Mouse (Mus musculus): Measurements from ENCODE around the gene Pkp4. TPM values are rescaled to one million over a fixed set of nuclear protein-coding genes. Genes with fewer than 3 reads are reported as not detected.

The Pkp4 gene
- polyA plus RNA-seq, 1 experiment: 203 TPM

DNA sequence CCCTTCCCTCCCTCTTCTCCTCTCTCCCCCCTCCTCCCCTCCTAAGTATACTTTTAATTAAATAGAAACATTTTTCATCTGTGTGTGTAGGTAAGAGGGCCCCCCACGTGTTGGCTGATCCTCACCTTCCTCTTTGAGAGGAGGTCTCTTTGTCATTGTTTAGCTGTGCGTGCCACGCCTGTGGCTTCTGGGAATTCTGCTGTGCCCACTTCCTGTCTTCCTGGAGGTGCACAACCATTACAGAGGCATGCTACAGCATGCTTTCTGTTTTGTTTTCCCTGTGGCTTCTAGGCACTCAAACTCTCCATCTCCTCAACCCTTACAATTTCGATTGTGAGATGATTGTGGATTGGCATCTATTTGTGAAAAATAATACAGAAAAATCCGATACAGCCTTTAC is 10.9 kb downstream of the Pkp4 start:
- H3K27ac ChIP-seq (ENCODE audit: insufficient read depth, low read length): no peak overlapping the region
- 68% methylated on average over 5 of the region's 5 CpGs for WGBS

DNA sequence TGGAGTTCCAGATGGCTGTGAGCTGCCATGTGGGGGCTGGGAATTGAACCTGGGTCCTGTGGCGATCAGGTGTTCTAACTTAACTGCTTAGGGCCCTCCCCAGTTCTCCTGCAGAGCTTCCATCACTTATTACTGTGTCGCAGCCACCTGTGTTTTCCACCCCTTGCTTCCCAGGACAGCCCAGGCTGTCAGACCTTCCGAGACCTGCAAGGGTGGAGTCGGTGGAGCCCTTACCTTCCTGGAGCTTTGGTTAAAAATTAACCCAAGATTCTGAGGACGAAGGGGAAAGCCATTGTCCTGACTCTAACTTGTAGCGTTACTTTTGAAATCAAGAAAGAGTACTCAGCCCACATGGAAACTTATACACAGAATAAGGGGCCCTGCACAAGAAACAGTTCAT is 15.3 kb downstream of the Pkp4 start:
- peak in 1 of 2 experiments; percentile 33 for DNase-seq
- TF ChIP-seq CTCF (IDR thresholded peaks at IDR 0.05; ENCODE audit: borderline replicate concordance, insufficient read depth, low read depth, low read length) (no peak), POLR2A (IDR thresholded peaks at IDR 0.05; ENCODE audit: borderline replicate concordance, insufficient read depth, low read length) (no peak)
- Histone ChIP-seq H3K4me1 (ENCODE audit: control insufficient read depth, insufficient read depth, low read length) (peaks cover 16% of the 10 kb centered on the region), H3K27ac (ENCODE audit: insufficient read depth, low read length) (peak overlapping the region; percentile 40; the same call in 1 of the 2 replicates), H3K4me3 (replicated peaks; ENCODE audit: insufficient read depth, low read depth, low read length) (no peak overlapping the region), H3K27me3 (ENCODE audit: control insufficient read depth, insufficient read depth, low read length) (no peaks in the 10 kb centered on the region)
- 69% methylated on average over 6 of the region's 6 CpGs for WGBS

More for the DNA sequence above, 10.9 kb downstream of the Pkp4 start:
- Histone ChIP-seq H3K4me3 (replicated peaks; ENCODE audit: insufficient read depth, low read depth, low read length) (no peak overlapping the region), H3K27me3 (ENCODE audit: control insufficient read depth, insufficient read depth, low read length) (no peaks in the 10 kb centered on the region), H3K4me1 (ENCODE audit: control insufficient read depth, insufficient read depth, low read length) (peaks cover 5% of the 10 kb centered on the region)
- peak; percentile 11 to 15 for DNase-seq
- TF ChIP-seq CTCF (IDR thresholded peaks at IDR 0.05; ENCODE audit: borderline replicate concordance, insufficient read depth, low read depth, low read length) (no peak), POLR2A (IDR thresholded peaks at IDR 0.05; ENCODE audit: borderline replicate concordance, insufficient read depth, low read length) (no peak)

DNA sequence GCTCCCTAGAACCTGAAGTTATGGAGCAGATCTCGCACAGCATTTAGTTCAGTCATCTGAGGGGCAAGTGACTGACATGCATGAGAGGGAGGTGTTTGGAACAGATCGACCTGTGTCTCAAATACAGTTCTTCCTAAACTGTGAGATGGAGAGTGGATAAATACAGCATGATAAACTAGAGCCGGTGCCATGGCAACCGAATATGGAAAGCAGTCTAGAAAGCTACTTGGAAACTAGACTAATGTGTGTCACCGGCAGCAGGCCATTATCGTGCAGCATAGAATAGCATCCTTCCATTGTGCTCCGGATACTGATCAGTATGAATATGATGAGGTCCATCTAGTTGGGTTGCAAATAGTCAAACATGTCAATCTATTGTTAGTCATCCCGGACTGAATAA is 17.5 kb downstream of the Pkp4 start:
- 50% methylated on average over 8 of the region's 8 CpGs for WGBS
- no peak overlapping the region for H3K27ac ChIP-seq (ENCODE audit: insufficient read depth, low read length)
- H3K4me3 ChIP-seq (replicated peaks; ENCODE audit: insufficient read depth, low read depth, low read length): no peak overlapping the region
- DNase-seq: peak in 1 of 2 experiments; percentile 25
- peaks cover 30% of the 10 kb centered on the region for H3K4me1 ChIP-seq (ENCODE audit: control insufficient read depth, insufficient read depth, low read length)
- TF ChIP-seq POLR2A (IDR thresholded peaks at IDR 0.05; ENCODE audit: borderline replicate concordance, insufficient read depth, low read length) (no peak), CTCF (IDR thresholded peaks at IDR 0.05; ENCODE audit: borderline replicate concordance, insufficient read depth, low read depth, low read length) (no peak)
- no peaks in the 10 kb centered on the region for H3K27me3 ChIP-seq (ENCODE audit: control insufficient read depth, insufficient read depth, low read length)

DNA sequence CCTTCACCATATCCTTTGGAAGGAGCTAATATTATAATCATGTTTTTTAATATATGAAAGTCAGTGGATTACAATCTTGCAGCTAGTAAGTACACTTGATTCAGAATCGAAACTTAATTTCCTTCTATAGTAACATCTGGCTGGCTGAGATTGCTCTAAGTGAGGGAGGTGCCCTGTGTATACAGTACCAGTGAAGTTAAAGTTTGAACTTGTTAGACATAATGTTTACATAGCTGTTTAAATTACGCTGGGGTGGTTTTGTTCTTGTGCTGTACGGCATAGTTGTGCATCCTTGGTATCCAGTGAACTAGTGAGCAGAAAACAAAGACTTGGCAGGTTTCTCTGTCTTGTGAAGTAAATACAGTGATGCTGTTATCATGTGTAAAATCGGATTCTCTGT is 18.3 kb downstream of the Pkp4 start:
- TF ChIP-seq CTCF (IDR thresholded peaks at IDR 0.05; ENCODE audit: borderline replicate concordance, insufficient read depth, low read depth, low read length): no peak
- no peak for TF ChIP-seq POLR2A (IDR thresholded peaks at IDR 0.05; ENCODE audit: borderline replicate concordance, insufficient read depth, low read length)
- no peak overlapping the region for H3K4me3 ChIP-seq (replicated peaks; ENCODE audit: insufficient read depth, low read depth, low read length)
- no peak for DNase-seq
- no peak overlapping the region for H3K27ac ChIP-seq (ENCODE audit: insufficient read depth, low read length)
- WGBS: 75% methylated on average over 4 of the region's 4 CpGs
- peaks cover 30% of the 10 kb centered on the region for H3K4me1 ChIP-seq (ENCODE audit: control insufficient read depth, insufficient read depth, low read length)
- H3K27me3 ChIP-seq (ENCODE audit: control insufficient read depth, insufficient read depth, low read length): no peaks in the 10 kb centered on the region

DNA sequence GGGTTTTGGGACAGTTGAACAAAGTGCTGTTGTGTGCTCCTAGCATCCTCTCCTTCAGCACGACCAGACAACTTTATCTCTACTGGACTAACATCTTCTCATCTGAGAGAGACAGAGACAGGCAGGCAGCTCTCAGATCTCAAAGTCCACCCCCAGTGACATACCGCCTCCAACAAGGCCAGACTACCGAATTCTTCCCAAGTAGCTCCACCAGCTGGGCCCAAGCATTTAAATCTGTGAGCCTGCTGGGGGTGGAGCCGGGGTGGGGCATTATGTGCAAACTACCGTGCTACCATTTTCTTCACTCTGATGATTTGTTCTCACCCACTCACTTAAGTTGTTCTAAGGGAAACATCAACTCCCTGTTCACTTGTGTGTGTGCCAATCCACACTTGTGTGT is 18.8 kb downstream of the Pkp4 start:
- no peak overlapping the region for H3K27ac ChIP-seq (ENCODE audit: insufficient read depth, low read length)
- WGBS: 57% methylated on average over 5 of the region's 5 CpGs
- H3K4me1 ChIP-seq (ENCODE audit: control insufficient read depth, insufficient read depth, low read length): peaks cover 31% of the 10 kb centered on the region
- peak in 1 of 2 experiments; percentile 18 for DNase-seq
- H3K27me3 ChIP-seq (ENCODE audit: control insufficient read depth, insufficient read depth, low read length): no peaks in the 10 kb centered on the region
- no peak for TF ChIP-seq POLR2A (IDR thresholded peaks at IDR 0.05; ENCODE audit: borderline replicate concordance, insufficient read depth, low read length)
- no peak for TF ChIP-seq CTCF (IDR thresholded peaks at IDR 0.05; ENCODE audit: borderline replicate concordance, insufficient read depth, low read depth, low read length)
- H3K4me3 ChIP-seq (replicated peaks; ENCODE audit: insufficient read depth, low read depth, low read length): no peak overlapping the region

DNA sequence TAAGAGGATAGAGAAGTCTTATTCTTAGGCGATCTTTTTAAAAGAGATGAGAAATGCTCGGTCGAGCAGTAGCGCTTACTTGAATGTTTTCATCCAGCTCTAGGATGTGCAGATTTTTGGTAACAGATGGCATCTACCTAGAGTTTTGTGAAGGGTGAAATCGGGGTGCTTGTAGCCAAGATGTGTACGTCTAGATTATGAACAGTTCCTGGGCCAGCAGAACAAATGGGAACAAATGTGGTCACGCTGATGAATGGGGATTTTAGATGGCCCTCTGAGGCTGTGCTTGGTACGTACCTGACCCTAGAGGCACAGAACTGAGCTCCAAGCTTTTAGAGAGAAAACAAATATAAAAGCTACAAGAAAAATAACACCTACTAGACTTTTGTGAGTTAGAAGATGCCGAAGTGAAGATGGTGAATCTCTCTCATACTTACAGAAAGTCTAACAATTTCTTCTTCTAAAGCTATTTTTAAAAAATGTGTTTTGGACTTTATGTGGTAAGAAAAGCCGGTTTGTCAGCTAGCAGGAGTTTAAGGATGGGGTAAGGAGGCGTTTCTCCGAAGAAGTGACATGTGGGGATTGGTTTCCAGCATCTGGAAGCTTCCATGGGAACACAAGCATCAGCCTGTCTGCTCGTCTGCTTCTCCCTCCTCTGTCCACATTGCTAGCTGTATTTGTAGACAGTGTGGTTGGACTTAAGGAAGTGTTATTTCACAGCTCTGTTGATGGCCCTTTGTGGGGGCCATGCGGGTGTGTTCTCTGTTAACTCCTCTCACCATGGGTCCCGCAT is 20.9 kb downstream of the Pkp4 start:
- peak; percentile 62 to 88 for DNase-seq
- 38% methylated on average over 15 of the region's 15 CpGs for WGBS
- Histone ChIP-seq H3K4me1 (ENCODE audit: control insufficient read depth, insufficient read depth, low read length) (peaks cover 33% of the 10 kb centered on the region), H3K4me3 (replicated peaks; ENCODE audit: insufficient read depth, low read depth, low read length) (no peak overlapping the region), H3K27ac (ENCODE audit: insufficient read depth, low read length) (peak overlapping the region; percentile 82), H3K27me3 (ENCODE audit: control insufficient read depth, insufficient read depth, low read length) (no peaks in the 10 kb centered on the region)
- TF ChIP-seq CTCF (IDR thresholded peaks at IDR 0.05; ENCODE audit: borderline replicate concordance, insufficient read depth, low read depth, low read length) (no peak), POLR2A (IDR thresholded peaks at IDR 0.05; ENCODE audit: borderline replicate concordance, insufficient read depth, low read length) (no peak)

DNA sequence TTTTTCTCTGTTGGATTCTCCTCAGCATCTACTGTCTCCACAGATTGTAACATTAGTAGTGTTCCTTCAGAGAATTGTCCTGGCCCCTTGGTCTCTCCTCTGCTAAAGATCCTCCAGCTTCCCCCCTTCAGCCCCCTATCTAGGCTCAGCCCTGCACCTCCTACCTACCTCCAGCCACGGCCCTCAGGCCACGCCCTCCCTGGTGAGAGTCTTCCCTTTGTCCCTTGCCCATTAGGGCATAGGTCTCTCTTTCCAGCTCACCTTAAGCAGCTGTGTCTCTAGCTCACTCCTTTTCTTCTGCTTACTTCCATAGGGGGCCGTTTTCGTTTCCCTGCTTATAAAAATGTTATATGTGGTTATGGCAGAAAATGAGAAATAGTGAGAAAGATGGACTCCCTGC is 22.9 kb downstream of the Pkp4 start:
- Histone ChIP-seq H3K27me3 (ENCODE audit: control insufficient read depth, insufficient read depth, low read length) (no peaks in the 10 kb centered on the region), H3K27ac (ENCODE audit: insufficient read depth, low read length) (no peak overlapping the region), H3K4me1 (ENCODE audit: control insufficient read depth, insufficient read depth, low read length) (peaks cover 34% of the 10 kb centered on the region), H3K4me3 (replicated peaks; ENCODE audit: insufficient read depth, low read depth, low read length) (no peak overlapping the region)
- DNase-seq: peak in 1 of 2 experiments; percentile 8
- 86% methylated on average over 4 of the region's 4 CpGs for WGBS
- TF ChIP-seq CTCF (IDR thresholded peaks at IDR 0.05; ENCODE audit: borderline replicate concordance, insufficient read depth, low read depth, low read length): no peak
- no peak for TF ChIP-seq POLR2A (IDR thresholded peaks at IDR 0.05; ENCODE audit: borderline replicate concordance, insufficient read depth, low read length)
